Mouse (Mus musculus): ENCODE measurements around the gene Cep97.

DNA sequence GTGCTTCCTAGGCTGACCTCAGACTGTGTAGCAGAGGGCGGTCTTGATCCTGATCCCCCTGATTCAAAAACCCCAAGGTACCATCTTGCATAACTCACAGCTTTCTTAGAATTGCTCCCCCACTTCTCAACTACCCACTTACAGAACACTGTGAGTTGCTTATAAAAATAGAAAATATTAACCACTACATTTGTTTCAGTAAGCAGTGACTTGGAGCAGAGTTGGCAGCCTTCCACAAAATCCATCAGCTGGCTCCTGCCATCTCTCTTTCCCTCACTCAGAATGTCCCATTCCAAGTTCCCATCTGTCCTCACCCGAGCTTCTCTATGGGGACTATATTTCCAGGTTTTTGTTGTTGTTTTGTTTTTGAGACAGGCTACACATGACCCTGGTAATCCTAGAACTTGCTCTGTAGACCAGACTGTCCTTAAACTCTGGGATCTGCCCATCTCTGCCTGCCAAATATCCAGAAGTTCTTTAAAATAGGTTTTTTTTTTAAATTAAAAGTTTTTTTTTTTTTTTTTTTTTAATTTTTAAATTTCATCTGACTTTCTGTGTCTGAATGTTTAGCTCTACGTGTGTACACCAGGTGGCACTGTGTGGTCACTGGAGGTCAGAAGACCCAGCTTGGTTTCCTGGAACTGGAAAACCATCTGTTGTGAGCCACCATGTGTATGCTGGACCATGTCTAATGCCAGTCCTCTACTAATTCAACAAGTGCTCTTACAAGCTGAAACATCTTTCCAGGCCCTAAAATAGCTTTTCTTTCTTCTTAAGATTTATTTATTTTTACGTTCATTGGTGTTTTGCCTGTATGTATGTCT lies 29.7 kb upstream of the Cep97 start:
- no peak for TF ChIP-seq CTCF (IDR thresholded peaks at IDR 0.05; ENCODE audit: extremely low read depth, insufficient read length, insufficient replicate concordance, low read depth, low read length)
- no peak for TF ChIP-seq POLR2A (IDR thresholded peaks at IDR 0.05; ENCODE audit: low read depth, low read length)

Measured in small intestine, adult 2 months (tissue).